Mouse (Mus musculus) cerebellum, adult 2 months (tissue): Measurements from ENCODE around the gene Slamf9. TPM values are rescaled to one million over a fixed set of nuclear protein-coding genes. Genes with fewer than 3 reads are reported as not detected.

ENCODE experiments used
- DNase-seq, 2 experiments: peaks; one replicate each; pipeline ENCODE4 v3.0.0; 2021
- H3K27ac ChIP-seq: fragments of 200-500 bp; 2 replicates; pipeline ENCODE4 v1.5.1; 2012; ENCODE audit warnings: low read length, control low read depth, inconsistent platforms; ENCODE audit not compliant: insufficient read depth
- H3K27me3 ChIP-seq: fragments of 200-500 bp; 2 replicates; pipeline ENCODE4 v1.6.1; 2012; ENCODE audit warnings: inconsistent platforms, mild to moderate bottlenecking, low read length, moderate library complexity; ENCODE audit not compliant: control insufficient read depth, insufficient read depth
- H3K4me1 ChIP-seq: fragments of 200-500 bp; 2 replicates; pipeline ENCODE4 v1.6.1; 2011; ENCODE audit warnings: low read length; ENCODE audit not compliant: control insufficient read depth, insufficient read depth
- H3K4me3 ChIP-seq: fragments of 200-500 bp; replicated peaks from 2 replicates; pipeline ENCODE3; 2011; ENCODE audit warnings: mild to moderate bottlenecking, low read depth, low read length, control low read depth; ENCODE audit not compliant: insufficient read depth
- CTCF ChIP-seq: fragments of 200-500 bp; IDR thresholded peaks from 2 replicates; pipeline ENCODE4 v1.5.1; 2011; ENCODE audit warnings: low read depth, mild to moderate bottlenecking, control low read depth, low read length, moderate library complexity, borderline replicate concordance; ENCODE audit not compliant: insufficient read depth
- POLR2A ChIP-seq: fragments of 200-500 bp; IDR thresholded peaks from 2 replicates; pipeline ENCODE4 v1.6.1; 2011; ENCODE audit warnings: low read length, control low read depth, borderline replicate concordance; ENCODE audit not compliant: insufficient read depth
- WGBS: fragments of 180-500 bp; shearing (Covaris S2); methylation state at CpG from one replicate; pipeline ENCODE4 v1.1.7; 2018; 5-methylcytosine and 5-hydroxymethylcytosine counted together
- polyA plus RNA-seq: library from polyadenylated mRNA; depleted of rRNA; stranded (reverse); fragments of >200 nt; gene quantifications from 2 replicates; pipeline ENCODE4 v1.2.3, GENCODE M21; 2012

The Slamf9 gene
- polyA plus RNA-seq, 1 experiment: 0.87 TPM

- 88% methylated on average over 16 of the region's 16 CpGs for WGBS
- Histone ChIP-seq H3K27ac (no peak overlapping the region), H3K27me3 (no peaks in the 10 kb centered on the region; the same call in 1 of the 2 replicates), H3K4me3 (no peak overlapping the region), H3K4me1 (no peaks in the 10 kb centered on the region)
- no peak for TF ChIP-seq POLR2A
- no peak for TF ChIP-seq CTCF
- DNase-seq: no peak
These were observed 11.5 kb upstream of the Slamf9 start for GRCm38 (mm10) chr1:172463387-172464333.

- Histone ChIP-seq H3K4me3 (no peak overlapping the region), H3K27me3 (no peaks in the 10 kb centered on the region; the same call in 1 of the 2 replicates), H3K27ac (no peak overlapping the region), H3K4me1 (no peaks in the 10 kb centered on the region)
- no peak for DNase-seq
- no peak for TF ChIP-seq POLR2A
- TF ChIP-seq CTCF: no peak
- 74% methylated on average over 11 of the region's 11 CpGs for WGBS
These were observed 6.8 kb upstream of the Slamf9 start for GRCm38 (mm10) chr1:172468301-172468877.

- Histone ChIP-seq H3K27ac (no peak overlapping the region), H3K27me3 (no peaks in the 10 kb centered on the region), H3K4me1 (no peaks in the 10 kb centered on the region), H3K4me3 (no peak overlapping the region)
- WGBS: 51% methylated on average over 5 of the region's 5 CpGs
- TF ChIP-seq CTCF: no peak
- no peak for TF ChIP-seq POLR2A
- no peak for DNase-seq
These were observed 5.8 kb upstream of the Slamf9 start for GRCm38 (mm10) chr1:172469373-172469772.

- Histone ChIP-seq H3K27ac (no peak overlapping the region), H3K4me3 (no peak overlapping the region), H3K27me3 (no peaks in the 10 kb centered on the region), H3K4me1 (no peaks in the 10 kb centered on the region)
- 33% methylated on average over 8 of the region's 8 CpGs for WGBS
- TF ChIP-seq POLR2A: no peak
- no peak for TF ChIP-seq CTCF
- DNase-seq: no peak
These were observed 5.2 kb upstream of the Slamf9 start for GRCm38 (mm10) chr1:172469810-172470448.

GRCm38 (mm10) chr1:172472909-172473308 lies 2.2 kb upstream of the Slamf9 start:
- H3K27ac ChIP-seq: no peak overlapping the region
- TF ChIP-seq POLR2A (no peak), CTCF (no peak)

GRCm38 (mm10) chr1:172474196-172474595 lies 962 bp upstream of the Slamf9 start:
- no peak overlapping the region for H3K27ac ChIP-seq
- H3K27me3 ChIP-seq: no peaks in the 10 kb centered on the region
- 87% methylated on average over 3 of the region's 3 CpGs for WGBS
- TF ChIP-seq CTCF: no peak
- no peak for DNase-seq
- no peaks in the 10 kb centered on the region for H3K4me1 ChIP-seq
- no peak overlapping the region for H3K4me3 ChIP-seq

More at GRCm38 (mm10) chr1:172472909-172473308, 2.2 kb upstream of the Slamf9 start:
- no peak for DNase-seq
- Histone ChIP-seq H3K4me1 (no peaks in the 10 kb centered on the region), H3K27me3 (no peaks in the 10 kb centered on the region), H3K4me3 (no peak overlapping the region)

- DNase-seq: no peak
- Histone ChIP-seq H3K27me3 (no peaks in the 10 kb centered on the region), H3K27ac (no peak overlapping the region), H3K4me3 (no peak overlapping the region), H3K4me1 (no peaks in the 10 kb centered on the region)
- no peak for TF ChIP-seq CTCF
- no peak for TF ChIP-seq POLR2A
- WGBS: 75% methylated on average over 5 of the region's 5 CpGs
These were observed 2.9 kb downstream of the Slamf9 start for GRCm38 (mm10) chr1:172478020-172478419.
